In genomic region chr11:75588285-75588941, GRCm38 (mm10) we compare ENCODE assay signal across 8 mouse cellular contexts. TPM values are rescaled to one million over a fixed set of nuclear protein-coding genes. Genes with fewer than 3 reads are reported as not detected.
DNase-seq lines count a peak whose midpoint lies in the region; ATAC-seq and TF ChIP-seq lines count a peak whose summit lies in the region.

No protein-coding gene starts in this region.

- peak overlapping the region; percentile 89 for H3K27ac ChIP-seq in forebrain, embryonic 10.5 days
- peak overlapping the region; percentile 53; the same call in 1 of the 2 replicates for H3K27ac ChIP-seq in limb, embryonic 11.5 days (replicated peaks; ENCODE audit: low read depth, low read length)
- H3K27ac ChIP-seq in midbrain, embryonic 11.5 days (ENCODE audit: low read depth, low read length), result peak overlapping the region; percentile 79

- peak; percentile 76 for ATAC-seq in limb, embryonic 11.5 days (ENCODE audit: insufficient number of reproducible peaks, low FRiP score, low TSS enrichment, low read depth)
- peak; percentile 83 for ATAC-seq in midbrain, embryonic 11.5 days (ENCODE audit: low FRiP score)

- H3K9ac ChIP-seq in limb, embryonic 11.5 days (ENCODE audit: low read length), result peak overlapping the region; percentile 87
- H3K9ac ChIP-seq in midbrain, embryonic 11.5 days (ENCODE audit: low read length), result peak overlapping the region; percentile 91

- H3K4me3 ChIP-seq in E14TG2a.4 (replicated peaks; ENCODE audit: low read length), result peak overlapping the region; percentile 94
- H3K4me3 ChIP-seq in forebrain, embryonic 10.5 days, result peak overlapping the region; percentile 76
- peak overlapping the region; percentile 96 for H3K4me3 ChIP-seq in limb, embryonic 11.5 days (ENCODE audit: low read depth, low read length)
- H3K4me3 ChIP-seq in midbrain, embryonic 11.5 days (ENCODE audit: low read depth, low read length), result peak overlapping the region; percentile 90

- no peaks in the 10 kb centered on the region for H3K27me3 ChIP-seq in E14TG2a.4 (ENCODE audit: insufficient read depth, low read length)
- no peaks in the 10 kb centered on the region for H3K27me3 ChIP-seq in forebrain, embryonic 10.5 days (ENCODE audit: poor library complexity, severe bottlenecking)
- no peaks in the 10 kb centered on the region for H3K27me3 ChIP-seq in limb, embryonic 11.5 days (ENCODE audit: control insufficient read depth, insufficient read depth, low read length)
- H3K27me3 ChIP-seq in midbrain, embryonic 11.5 days (ENCODE audit: control insufficient read depth, insufficient read depth, low read length), result no peaks in the 10 kb centered on the region

- under 1% methylated on average over 37 of the region's 37 CpGs for WGBS in forebrain, embryonic 10.5 days
- 1% methylated on average over 37 of the region's 37 CpGs for WGBS in limb, embryonic 11.5 days
- under 1% methylated on average over 37 of the region's 37 CpGs for WGBS in midbrain, embryonic 11.5 days

- DNase-seq in embryo, embryonic 10 days (ENCODE audit: low spot score), result peak; percentile 67
- DNase-seq in embryo, embryonic 9.5 days (ENCODE audit: extremely low spot score), result no peak
- DNase-seq in forebrain, embryonic 10.5 days (ENCODE audit: extremely low spot score, low spot score), result no peak
- DNase-seq in limb, embryonic 11.5 days (ENCODE audit: low spot score), result no peak
- DNase-seq in midbrain, embryonic 11.5 days (ENCODE audit: low spot score, missing footprints), result peak; percentile 95
- DNase-seq in cerebellum, adult 11 months, result no peak
- DNase-seq in cerebellum, adult 8-10 months, result no peak

- H3K4me1 ChIP-seq in E14TG2a.4 (replicated peaks; ENCODE audit: low read depth, low read length), result peaks cover 35% of the 10 kb centered on the region
- peaks cover 33% of the 10 kb centered on the region for H3K4me1 ChIP-seq in forebrain, embryonic 10.5 days
- H3K4me1 ChIP-seq in limb, embryonic 11.5 days (ENCODE audit: control insufficient read depth, insufficient read depth, low read length), result peaks cover 12% of the 10 kb centered on the region
- H3K4me1 ChIP-seq in midbrain, embryonic 11.5 days (ENCODE audit: control insufficient read depth, insufficient read depth, low read length), result peaks cover 11% of the 10 kb centered on the region

- no peaks in the 10 kb centered on the region for H3K9me3 ChIP-seq in E14TG2a.4 (ENCODE audit: low read length)
- H3K9me3 ChIP-seq in forebrain, embryonic 10.5 days, result no peaks in the 10 kb centered on the region
- H3K9me3 ChIP-seq in limb, embryonic 11.5 days (ENCODE audit: control insufficient read depth, low read length), result no peaks in the 10 kb centered on the region
- H3K9me3 ChIP-seq in midbrain, embryonic 11.5 days (ENCODE audit: control insufficient read depth, low read length), result no peaks in the 10 kb centered on the region

- H3K36me3 ChIP-seq in E14TG2a.4 (ENCODE audit: insufficient read depth, low read length), result peaks cover 27% of the 10 kb centered on the region
- H3K36me3 ChIP-seq in forebrain, embryonic 10.5 days (replicated peaks), result peaks cover 29% of the 10 kb centered on the region
- H3K36me3 ChIP-seq in limb, embryonic 11.5 days (ENCODE audit: control insufficient read depth, insufficient read depth, low read length), result peaks cover 2% of the 10 kb centered on the region; the same call in 1 of the 2 replicates
- H3K36me3 ChIP-seq in midbrain, embryonic 11.5 days (ENCODE audit: control insufficient read depth, insufficient read depth, low read length), result no peaks in the 10 kb centered on the region; the same call in 1 of the 2 replicates

- no peak for TF ChIP-seq CTCF in E14TG2a.4 (conservative IDR thresholded peaks at IDR 0.05; ENCODE audit: low read length)

- H3K4me2 ChIP-seq in limb, embryonic 11.5 days (ENCODE audit: low read depth, severe bottlenecking), result peak overlapping the region; percentile 96
- H3K4me2 ChIP-seq in midbrain, embryonic 11.5 days, result peak overlapping the region; percentile 88

RNA-seq across cellular contexts. Expression of gene Pitpna, which starts 0.5 kb away (rescaled TPM):
- polyA plus RNA-seq in forebrain, embryonic 10.5 days (2016; fragmentation: Nextera tagmentation; extraction: Ambion mirVana), result 59.2 and 61.9 TPM in 2 replicates
- 67.3 and 70.7 TPM in 2 replicates for polyA plus RNA-seq in limb, embryonic 11.5 days (2014; fragmentation: Nextera tagmentation; extraction: Ambion mirVana)
- 87.9 and 90.7 TPM in 2 replicates for polyA plus RNA-seq in midbrain, embryonic 11.5 days (2014; fragmentation: Nextera tagmentation; extraction: Ambion mirVana)

RNA-seq across cellular contexts. Expression of gene Inpp5k, which starts 42.4 kb away (rescaled TPM):
- polyA plus RNA-seq in forebrain, embryonic 10.5 days (2016; fragmentation: Nextera tagmentation; extraction: Ambion mirVana), result 14.1 and 16.0 TPM in 2 replicates
- 14.9 and 18.5 TPM in 2 replicates for polyA plus RNA-seq in limb, embryonic 11.5 days (2014; fragmentation: Nextera tagmentation; extraction: Ambion mirVana)
- 23.7 and 25.6 TPM in 2 replicates for polyA plus RNA-seq in midbrain, embryonic 11.5 days (2014; fragmentation: Nextera tagmentation; extraction: Ambion mirVana)

RNA-seq across cellular contexts. Expression of gene Slc43a2, which starts 56.9 kb away (rescaled TPM):
- polyA plus RNA-seq in forebrain, embryonic 10.5 days (2016; fragmentation: Nextera tagmentation; extraction: Ambion mirVana), result 5.5 and 6.1 TPM in 2 replicates
- polyA plus RNA-seq in limb, embryonic 11.5 days (2014; fragmentation: Nextera tagmentation; extraction: Ambion mirVana), result 4.0 and 4.2 TPM in 2 replicates
- 3.3 and 3.7 TPM in 2 replicates for polyA plus RNA-seq in midbrain, embryonic 11.5 days (2014; fragmentation: Nextera tagmentation; extraction: Ambion mirVana)

Comparison
In these comparisons a context has a peak if more than half of its experiments do, and no peak if none do; other contexts are left out.
1. DNase-seq: peak in embryo, embryonic 10 days (single experiment) and midbrain, embryonic 11.5 days (single experiment); none in embryo, embryonic 9.5 days (single experiment), forebrain, embryonic 10.5 days (single experiment), limb, embryonic 11.5 days (single experiment), cerebellum, adult 11 months (single experiment) and cerebellum, adult 8-10 months (single experiment).
2. Peak in every context shown above with its lines, with median percentiles within 50 percentile points of each other: H3K4me3 ChIP-seq and H3K27ac ChIP-seq.